Mouse (Mus musculus): ENCODE data around the gene Wbp1l. TPM values are rescaled to one million over a fixed set of nuclear protein-coding genes. Genes with fewer than 3 reads are reported as not detected.
A peak's percentile ranks its signal among the peaks of the same experiment; 100 is the strongest.

The Wbp1l gene
- polyA plus RNA-seq, 1 experiment = 24.5 TPM

DNA sequence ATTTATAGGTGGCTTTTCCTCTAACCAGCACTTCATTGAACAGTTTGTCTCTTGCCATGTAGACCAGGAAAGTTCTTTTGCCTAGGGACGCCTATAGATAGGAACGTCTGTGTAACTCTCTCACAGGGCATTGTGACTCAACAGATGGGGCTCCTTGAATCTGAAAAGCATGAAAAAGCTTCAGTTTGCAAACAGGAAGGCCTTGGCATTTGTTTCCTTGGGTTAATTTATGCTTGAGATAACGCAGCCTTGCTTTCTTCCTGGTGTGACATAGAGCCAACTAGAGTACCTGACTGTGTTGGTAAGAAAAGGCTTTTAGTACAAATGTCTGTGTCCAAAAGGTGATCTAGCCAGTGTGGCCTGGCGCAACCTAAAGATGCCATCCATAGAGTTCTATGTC is 3.5 kb downstream of the Wbp1l start:
- Histone ChIP-seq H3K4me3 (ENCODE audit: low read depth, low read length) (no peak overlapping the region), H3K4me1 (ENCODE audit: control insufficient read depth, insufficient read depth, low read length) (no peaks in the 10 kb centered on the region), H3K27ac (ENCODE audit: insufficient read depth, low read length) (no peak overlapping the region), H3K27me3 (ENCODE audit: control insufficient read depth, insufficient read depth, low read length, poor library complexity, severe bottlenecking) (no peaks in the 10 kb centered on the region), H3K36me3 (ENCODE audit: control insufficient read depth, insufficient read depth, low read length, poor library complexity, severe bottlenecking) (no peaks in the 10 kb centered on the region), H3K9me3 (replicated peaks; ENCODE audit: control insufficient read depth, insufficient read depth, low read length, poor library complexity, severe bottlenecking) (no peaks in the 10 kb centered on the region), H3K9ac (ENCODE audit: low read depth, poor library complexity, severe bottlenecking) (no peak overlapping the region)
- TF ChIP-seq CTCF (IDR thresholded peaks at IDR 0.05; ENCODE audit: low read depth, low read length) (no peak), POLR2A (IDR thresholded peaks at IDR 0.05; ENCODE audit: insufficient read depth, low read length) (no peak), EP300 (IDR thresholded peaks at IDR 0.05; ENCODE audit: insufficient read depth, low read depth, low read length) (no peak)

DNA sequence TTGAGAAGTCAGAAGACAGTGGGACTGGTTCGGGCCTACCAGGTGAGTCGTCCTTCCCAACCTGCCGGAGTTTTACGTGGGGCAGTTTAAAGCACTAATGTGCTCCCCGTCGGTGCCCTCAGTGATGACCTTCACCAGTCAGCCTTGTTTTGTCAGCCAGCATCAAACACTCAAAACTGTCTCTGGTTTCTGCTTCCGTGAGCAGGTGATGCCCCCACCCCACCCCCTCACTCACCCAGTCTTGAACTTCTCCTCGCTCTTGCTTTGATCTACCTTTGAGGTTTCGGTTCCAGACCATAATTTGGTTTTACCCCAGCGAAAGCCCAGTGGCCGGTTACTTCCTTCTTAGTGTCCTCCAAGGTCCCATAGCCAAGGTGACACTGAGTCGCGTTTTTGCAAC is 7.8 kb downstream of the Wbp1l start:
- no peaks in the 10 kb centered on the region for H3K27me3 ChIP-seq (ENCODE audit: control insufficient read depth, insufficient read depth, low read length, poor library complexity, severe bottlenecking)

DNA sequence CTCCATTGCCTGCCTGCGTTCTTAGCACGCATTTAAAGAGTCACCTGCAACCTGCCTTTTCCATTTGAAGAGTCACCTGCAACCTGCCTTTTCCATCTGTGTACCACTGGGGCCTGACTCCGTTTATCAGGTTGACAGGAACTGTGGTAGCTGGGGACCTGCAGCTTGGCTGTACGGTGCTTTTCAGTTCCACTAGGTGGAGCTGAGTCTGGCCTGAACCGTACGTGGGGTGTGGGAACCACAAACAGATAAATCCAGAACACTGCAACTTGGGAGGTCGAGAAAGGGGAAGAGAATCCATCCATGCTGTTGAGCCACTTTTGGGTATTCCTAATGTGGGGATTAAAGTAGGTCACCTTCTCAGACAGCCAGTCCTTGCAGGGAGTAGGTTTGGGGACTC is 8.5 kb downstream of the Wbp1l start:
- H3K9me3 ChIP-seq (replicated peaks; ENCODE audit: control insufficient read depth, insufficient read depth, low read length, poor library complexity, severe bottlenecking) = no peaks in the 10 kb centered on the region
- no peaks in the 10 kb centered on the region for H3K36me3 ChIP-seq (ENCODE audit: control insufficient read depth, insufficient read depth, low read length, poor library complexity, severe bottlenecking)
- no peak overlapping the region for H3K27ac ChIP-seq (ENCODE audit: insufficient read depth, low read length)
- TF ChIP-seq EP300 (IDR thresholded peaks at IDR 0.05; ENCODE audit: insufficient read depth, low read depth, low read length) (no peak), CTCF (IDR thresholded peaks at IDR 0.05; ENCODE audit: low read depth, low read length) (peak; percentile 65)
- no peaks in the 10 kb centered on the region for H3K27me3 ChIP-seq (ENCODE audit: control insufficient read depth, insufficient read depth, low read length, poor library complexity, severe bottlenecking)
- no peak overlapping the region for H3K4me3 ChIP-seq (ENCODE audit: low read depth, low read length)
- H3K4me1 ChIP-seq (ENCODE audit: control insufficient read depth, insufficient read depth, low read length) = no peaks in the 10 kb centered on the region
- no peak overlapping the region for H3K9ac ChIP-seq (ENCODE audit: low read depth, poor library complexity, severe bottlenecking)

More for the DNA sequence above, 7.8 kb downstream of the Wbp1l start:
- Histone ChIP-seq H3K27ac (ENCODE audit: insufficient read depth, low read length) (no peak overlapping the region), H3K9ac (ENCODE audit: low read depth, poor library complexity, severe bottlenecking) (no peak overlapping the region), H3K4me3 (ENCODE audit: low read depth, low read length) (no peak overlapping the region), H3K36me3 (ENCODE audit: control insufficient read depth, insufficient read depth, low read length, poor library complexity, severe bottlenecking) (no peaks in the 10 kb centered on the region), H3K4me1 (ENCODE audit: control insufficient read depth, insufficient read depth, low read length) (no peaks in the 10 kb centered on the region), H3K9me3 (replicated peaks; ENCODE audit: control insufficient read depth, insufficient read depth, low read length, poor library complexity, severe bottlenecking) (no peaks in the 10 kb centered on the region)
- no peak for TF ChIP-seq CTCF (IDR thresholded peaks at IDR 0.05; ENCODE audit: low read depth, low read length)
- TF ChIP-seq EP300 (IDR thresholded peaks at IDR 0.05; ENCODE audit: insufficient read depth, low read depth, low read length) = no peak
- no peak for TF ChIP-seq POLR2A (IDR thresholded peaks at IDR 0.05; ENCODE audit: insufficient read depth, low read length)

DNA sequence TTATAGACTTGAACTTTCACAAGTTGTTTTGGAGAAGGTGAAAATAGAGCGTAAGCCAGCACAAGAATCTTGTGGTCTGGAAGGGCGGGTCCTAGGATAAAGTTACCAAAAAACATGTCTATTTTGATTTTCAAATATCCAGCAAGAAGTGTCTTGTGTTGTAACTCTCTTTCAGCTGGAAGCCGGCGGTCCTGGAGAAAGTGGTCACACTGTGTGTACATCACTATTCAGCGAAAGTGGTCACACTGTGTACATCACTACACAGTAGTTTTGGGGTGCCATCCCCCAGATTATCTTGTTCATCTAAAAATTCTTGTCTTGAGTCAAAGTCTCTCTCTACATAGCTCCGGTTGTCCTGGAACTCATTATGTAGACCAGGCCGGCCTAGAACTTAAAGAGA is 9.3 kb downstream of the Wbp1l start:
- no peak overlapping the region for H3K4me3 ChIP-seq (ENCODE audit: low read depth, low read length)
- no peaks in the 10 kb centered on the region for H3K27me3 ChIP-seq (ENCODE audit: control insufficient read depth, insufficient read depth, low read length, poor library complexity, severe bottlenecking)
- H3K36me3 ChIP-seq (ENCODE audit: control insufficient read depth, insufficient read depth, low read length, poor library complexity, severe bottlenecking) = no peaks in the 10 kb centered on the region
- H3K4me1 ChIP-seq (ENCODE audit: control insufficient read depth, insufficient read depth, low read length) = no peaks in the 10 kb centered on the region
- H3K27ac ChIP-seq (ENCODE audit: insufficient read depth, low read length) = no peak overlapping the region
- no peak overlapping the region for H3K9ac ChIP-seq (ENCODE audit: low read depth, poor library complexity, severe bottlenecking)
- TF ChIP-seq EP300 (IDR thresholded peaks at IDR 0.05; ENCODE audit: insufficient read depth, low read depth, low read length) = no peak
- no peak for TF ChIP-seq POLR2A (IDR thresholded peaks at IDR 0.05; ENCODE audit: insufficient read depth, low read length)
- no peak for TF ChIP-seq CTCF (IDR thresholded peaks at IDR 0.05; ENCODE audit: low read depth, low read length)
- no peaks in the 10 kb centered on the region for H3K9me3 ChIP-seq (replicated peaks; ENCODE audit: control insufficient read depth, insufficient read depth, low read length, poor library complexity, severe bottlenecking)

DNA sequence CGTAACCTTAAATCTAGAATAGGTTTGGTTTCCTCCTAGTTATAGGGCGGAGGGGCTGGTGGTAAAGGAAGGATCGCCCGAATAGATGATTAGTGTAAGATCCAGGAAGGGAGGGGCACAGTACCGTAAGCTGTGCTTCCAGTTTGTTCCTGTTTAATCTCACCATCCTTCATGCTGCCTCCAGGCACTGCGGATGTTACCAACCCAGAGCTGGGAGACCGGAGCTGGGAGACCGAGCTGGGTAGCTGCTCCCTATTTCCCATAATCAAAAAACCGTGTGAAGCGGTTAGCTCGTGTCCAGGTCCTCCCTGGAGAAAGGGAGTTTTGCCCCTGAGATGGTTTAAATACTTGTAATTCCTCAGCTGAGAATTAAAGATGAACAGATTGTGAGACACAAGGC is 17.5 kb downstream of the Wbp1l start:
- Histone ChIP-seq H3K9me3 (replicated peaks; ENCODE audit: control insufficient read depth, insufficient read depth, low read length, poor library complexity, severe bottlenecking) (no peaks in the 10 kb centered on the region), H3K4me3 (ENCODE audit: low read depth, low read length) (no peak overlapping the region), H3K9ac (ENCODE audit: low read depth, poor library complexity, severe bottlenecking) (no peak overlapping the region), H3K36me3 (ENCODE audit: control insufficient read depth, insufficient read depth, low read length, poor library complexity, severe bottlenecking) (no peaks in the 10 kb centered on the region), H3K27ac (ENCODE audit: insufficient read depth, low read length) (peak overlapping the region; percentile 84), H3K27me3 (ENCODE audit: control insufficient read depth, insufficient read depth, low read length, poor library complexity, severe bottlenecking) (no peaks in the 10 kb centered on the region), H3K4me1 (ENCODE audit: control insufficient read depth, insufficient read depth, low read length) (peaks cover 8% of the 10 kb centered on the region)
- no peak for TF ChIP-seq EP300 (IDR thresholded peaks at IDR 0.05; ENCODE audit: insufficient read depth, low read depth, low read length)
- TF ChIP-seq CTCF (IDR thresholded peaks at IDR 0.05; ENCODE audit: low read depth, low read length) = no peak
- no peak for TF ChIP-seq POLR2A (IDR thresholded peaks at IDR 0.05; ENCODE audit: insufficient read depth, low read length)

DNA sequence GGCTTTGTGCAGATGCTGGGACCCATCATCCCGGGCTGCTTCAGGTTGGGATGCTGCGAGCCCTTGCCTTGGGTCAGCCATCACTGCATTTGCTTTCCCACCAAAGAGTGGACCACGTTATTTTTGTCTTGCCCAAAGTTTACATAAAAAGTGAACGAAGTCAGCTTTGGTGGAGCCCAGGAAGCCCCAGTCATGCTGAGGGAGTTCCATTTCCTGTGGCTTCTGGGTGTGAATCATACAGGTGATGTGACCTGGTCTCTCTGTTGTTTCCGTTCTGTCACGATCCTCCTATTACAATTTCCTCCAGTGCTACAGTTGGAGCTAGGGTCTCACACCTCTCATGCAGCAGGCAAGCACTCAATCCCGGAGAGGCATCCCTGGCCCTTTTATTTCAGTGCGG is 18.5 kb downstream of the Wbp1l start:
- Histone ChIP-seq H3K4me1 (ENCODE audit: control insufficient read depth, insufficient read depth, low read length) (peaks cover 8% of the 10 kb centered on the region), H3K9ac (ENCODE audit: low read depth, poor library complexity, severe bottlenecking) (no peak overlapping the region), H3K36me3 (ENCODE audit: control insufficient read depth, insufficient read depth, low read length, poor library complexity, severe bottlenecking) (no peaks in the 10 kb centered on the region), H3K27ac (ENCODE audit: insufficient read depth, low read length) (no peak overlapping the region), H3K9me3 (replicated peaks; ENCODE audit: control insufficient read depth, insufficient read depth, low read length, poor library complexity, severe bottlenecking) (no peaks in the 10 kb centered on the region), H3K27me3 (ENCODE audit: control insufficient read depth, insufficient read depth, low read length, poor library complexity, severe bottlenecking) (no peaks in the 10 kb centered on the region), H3K4me3 (ENCODE audit: low read depth, low read length) (no peak overlapping the region)
- TF ChIP-seq EP300 (IDR thresholded peaks at IDR 0.05; ENCODE audit: insufficient read depth, low read depth, low read length) (no peak), POLR2A (IDR thresholded peaks at IDR 0.05; ENCODE audit: insufficient read depth, low read length) (no peak), CTCF (IDR thresholded peaks at IDR 0.05; ENCODE audit: low read depth, low read length) (no peak)
